Mouse (Mus musculus) common myeloid progenitor, adult 5-6 weeks (primary cell): ENCODE data around the gene Csnk1e. TPM values are rescaled to one million over a fixed set of nuclear protein-coding genes. Genes with fewer than 3 reads are reported as not detected.

Experiments
- ATAC-seq: replicated peaks from 2 replicates; pipeline ENCODE4 v1.8.0; 2016; ENCODE audit warnings: low read depth, mild to moderate bottlenecking, moderate TSS enrichment, inconsistent platforms; ENCODE audit not compliant: poor library complexity, severe bottlenecking
- total RNA-seq: library from RNA; stranded (forward); fragments of 200-1000, 187-1606 nt; gene quantifications from 2 replicates; pipeline ENCODE4 v1.2.3, GENCODE M21; 2017

Gene Csnk1e
- total RNA-seq, 1 experiment from 2014 or later: 46.5 TPM

GRCm38 (mm10) chr15:79429527-79429926 lies 25.8 kb downstream of the Csnk1e start:
- ATAC-seq: no peak

- ATAC-seq: no peak
These were observed 26.8 kb downstream of the Csnk1e start for GRCm38 (mm10) chr15:79428616-79429015.

GRCm38 (mm10) chr15:79427516-79427915 lies 27.9 kb downstream of the Csnk1e start:
- peak; percentile 76 for ATAC-seq

- ATAC-seq: no peak
These were observed 29.9 kb downstream of the Csnk1e start for GRCm38 (mm10) chr15:79425516-79425915.

GRCm38 (mm10) chr15:79424602-79425001 lies 30.8 kb downstream of the Csnk1e start:
- ATAC-seq: no peak

- ATAC-seq: no peak
These were observed 32.6 kb downstream of the Csnk1e start for GRCm38 (mm10) chr15:79422715-79423243.

- ATAC-seq: no peak
These were observed 36.7 kb downstream of the Csnk1e start for GRCm38 (mm10) chr15:79418677-79419076.

- ATAC-seq: no peak
These were observed 37.1 kb downstream of the Csnk1e start for GRCm38 (mm10) chr15:79418265-79418664.

GRCm38 (mm10) chr15:79417379-79417778 lies 38.0 kb downstream of the Csnk1e start:
- ATAC-seq: no peak

GRCm38 (mm10) chr15:79416460-79417085 lies 38.8 kb downstream of the Csnk1e start:
- ATAC-seq: no peak

GRCm38 (mm10) chr15:79414513-79414912 lies 40.9 kb downstream of the Csnk1e start:
- ATAC-seq: peak; percentile 91

GRCm38 (mm10) chr15:79413802-79414201 lies 41.6 kb downstream of the Csnk1e start:
- ATAC-seq: peak; percentile 42; the same call in 1 of the 2 replicates

GRCm38 (mm10) chr15:79413201-79413600 lies 42.2 kb downstream of the Csnk1e start:
- no peak for ATAC-seq

- no peak for ATAC-seq
These were observed 43.9 kb downstream of the Csnk1e start for GRCm38 (mm10) chr15:79411363-79412065.

GRCm38 (mm10) chr15:79409077-79409573 lies 46.2 kb downstream of the Csnk1e start:
- peak; percentile 42 for ATAC-seq

- no peak for ATAC-seq
These were observed 48.8 kb downstream of the Csnk1e start for GRCm38 (mm10) chr15:79406564-79406963.

- no peak for ATAC-seq
These were observed 51.1 kb downstream of the Csnk1e start for GRCm38 (mm10) chr15:79404277-79404676.

- ATAC-seq: no peak
These were observed 51.6 kb downstream of the Csnk1e start for GRCm38 (mm10) chr15:79403763-79404210.

- peak; percentile 50 for ATAC-seq
These were observed 52.3 kb downstream of the Csnk1e start, which contains the start of gene Tmem184b for GRCm38 (mm10) chr15:79402836-79403762. Tmem184b (minus strand) TSS chr15:79403569.

- no peak for ATAC-seq
These were observed 53.2 kb downstream of the Csnk1e start for GRCm38 (mm10) chr15:79402176-79402575.
